Mouse (Mus musculus): ENCODE results near the gene Mpp4.

DNA sequence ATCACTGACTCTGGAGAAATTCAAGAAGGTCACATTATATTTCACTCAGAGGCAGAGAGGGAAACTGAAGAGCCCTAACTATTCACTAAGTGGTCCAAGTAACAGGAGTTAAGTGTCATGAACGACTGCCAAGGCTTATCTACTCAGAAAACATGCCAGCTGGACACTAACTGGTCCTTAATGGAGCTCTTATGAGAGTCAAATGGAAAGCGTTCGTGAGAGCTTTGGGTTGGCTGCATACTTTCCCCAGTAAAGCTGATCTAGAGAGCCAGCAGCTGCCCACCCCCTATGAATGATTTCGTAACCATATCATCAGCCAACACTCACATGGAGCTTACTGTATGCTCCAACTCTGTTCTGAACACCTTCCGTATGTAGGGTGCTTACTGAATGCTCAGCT, 28.8 kb downstream of the Mpp4 start:
- no peak for TF ChIP-seq EP300 (IDR thresholded peaks at IDR 0.05; ENCODE audit: low read depth)
- no peak for TF ChIP-seq CTCF (IDR thresholded peaks at IDR 0.05; ENCODE audit: low read depth)
